Mouse (Mus musculus): ENCODE data around the gene Polm. TPM values are rescaled to one million over a fixed set of nuclear protein-coding genes. Genes with fewer than 3 reads are reported as not detected.

The Polm gene
- polyA plus RNA-seq, 1 experiment, result 14.7 TPM

GRCm38 (mm10) chr11:5855902-5856301 is 18.1 kb upstream of the Polm start:
- 53% methylated on average over 7 of the region's 7 CpGs for WGBS
- Histone ChIP-seq H3K27me3 (replicated peaks; ENCODE audit: control insufficient read depth, insufficient read depth, low read length) (no peaks in the 10 kb centered on the region), H3K27ac (ENCODE audit: insufficient read depth, low read depth, low read length) (no peak overlapping the region), H3K4me3 (ENCODE audit: insufficient read depth, low read depth, low read length) (no peak overlapping the region), H3K4me1 (ENCODE audit: control insufficient read depth, insufficient read depth, low read length) (no peaks in the 10 kb centered on the region), H3K36me3 (ENCODE audit: control insufficient read depth, insufficient read depth, low read length) (no peaks in the 10 kb centered on the region)
- TF ChIP-seq CTCF (conservative IDR thresholded peaks at IDR 0.05; ENCODE audit: insufficient read depth, insufficient read length, low read depth, low read length) (no peak), POLR2A (IDR thresholded peaks at IDR 0.05; ENCODE audit: low read depth, low read length) (no peak)
- DNase-seq, result peak; percentile 54

DNA sequence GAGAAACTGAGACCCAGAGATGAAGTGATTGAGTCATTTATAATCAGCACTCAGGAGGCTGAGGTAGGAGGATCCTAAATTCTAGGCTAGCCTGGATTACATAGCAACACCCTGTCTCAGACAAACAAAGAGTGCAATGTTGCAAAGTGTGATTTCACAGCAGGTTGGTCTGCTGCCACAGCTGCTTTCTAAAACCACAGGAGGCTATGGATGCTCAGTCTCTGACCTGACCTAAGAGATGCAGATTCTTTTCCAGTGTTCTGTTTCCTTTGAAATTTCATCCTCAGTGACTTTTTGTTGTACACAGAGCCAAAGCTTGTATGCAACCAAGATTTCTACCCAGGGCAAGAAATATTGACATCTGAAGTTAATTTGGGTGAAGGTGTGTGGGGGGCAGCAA is 17.7 kb upstream of the Polm start:
- no peaks in the 10 kb centered on the region for H3K27me3 ChIP-seq (replicated peaks; ENCODE audit: control insufficient read depth, insufficient read depth, low read length)
- no peak overlapping the region for H3K4me3 ChIP-seq (ENCODE audit: insufficient read depth, low read depth, low read length)
- TF ChIP-seq POLR2A (IDR thresholded peaks at IDR 0.05; ENCODE audit: low read depth, low read length), result no peak
- TF ChIP-seq CTCF (conservative IDR thresholded peaks at IDR 0.05; ENCODE audit: insufficient read depth, insufficient read length, low read depth, low read length), result no peak
- no peaks in the 10 kb centered on the region for H3K36me3 ChIP-seq (ENCODE audit: control insufficient read depth, insufficient read depth, low read length)
- no peak overlapping the region for H3K27ac ChIP-seq (ENCODE audit: insufficient read depth, low read depth, low read length)
- H3K4me1 ChIP-seq (ENCODE audit: control insufficient read depth, insufficient read depth, low read length), result no peaks in the 10 kb centered on the region
- no peak for DNase-seq

DNA sequence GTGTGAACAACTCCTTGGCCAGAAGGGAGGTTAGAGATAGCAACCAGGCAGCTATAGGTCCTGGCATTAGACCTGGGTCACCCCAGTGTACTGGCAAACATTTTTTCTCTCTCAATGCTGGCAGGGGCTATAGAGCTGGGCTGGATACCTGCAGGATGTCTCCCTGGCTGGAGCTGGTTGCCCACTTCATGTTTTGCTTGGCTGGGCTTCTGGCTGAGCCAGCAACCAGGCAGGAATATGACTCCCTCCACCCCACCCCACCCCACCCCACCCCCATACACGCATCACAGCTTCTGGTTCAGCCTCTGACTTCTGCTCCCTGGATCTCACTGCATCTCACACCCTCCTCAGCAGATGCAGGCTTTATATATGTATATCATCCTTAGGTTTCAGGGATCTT is 14.5 kb upstream of the Polm start:
- 0% methylated on average over 1 of the region's 1 CpGs for WGBS
- no peaks in the 10 kb centered on the region for H3K36me3 ChIP-seq (ENCODE audit: control insufficient read depth, insufficient read depth, low read length)
- no peaks in the 10 kb centered on the region for H3K27me3 ChIP-seq (replicated peaks; ENCODE audit: control insufficient read depth, insufficient read depth, low read length)
- H3K27ac ChIP-seq (ENCODE audit: insufficient read depth, low read depth, low read length), result no peak overlapping the region
- TF ChIP-seq CTCF (conservative IDR thresholded peaks at IDR 0.05; ENCODE audit: insufficient read depth, insufficient read length, low read depth, low read length) (no peak), POLR2A (IDR thresholded peaks at IDR 0.05; ENCODE audit: low read depth, low read length) (no peak)
- no peaks in the 10 kb centered on the region for H3K4me1 ChIP-seq (ENCODE audit: control insufficient read depth, insufficient read depth, low read length)
- no peak for DNase-seq
- H3K4me3 ChIP-seq (ENCODE audit: insufficient read depth, low read depth, low read length), result no peak overlapping the region

DNA sequence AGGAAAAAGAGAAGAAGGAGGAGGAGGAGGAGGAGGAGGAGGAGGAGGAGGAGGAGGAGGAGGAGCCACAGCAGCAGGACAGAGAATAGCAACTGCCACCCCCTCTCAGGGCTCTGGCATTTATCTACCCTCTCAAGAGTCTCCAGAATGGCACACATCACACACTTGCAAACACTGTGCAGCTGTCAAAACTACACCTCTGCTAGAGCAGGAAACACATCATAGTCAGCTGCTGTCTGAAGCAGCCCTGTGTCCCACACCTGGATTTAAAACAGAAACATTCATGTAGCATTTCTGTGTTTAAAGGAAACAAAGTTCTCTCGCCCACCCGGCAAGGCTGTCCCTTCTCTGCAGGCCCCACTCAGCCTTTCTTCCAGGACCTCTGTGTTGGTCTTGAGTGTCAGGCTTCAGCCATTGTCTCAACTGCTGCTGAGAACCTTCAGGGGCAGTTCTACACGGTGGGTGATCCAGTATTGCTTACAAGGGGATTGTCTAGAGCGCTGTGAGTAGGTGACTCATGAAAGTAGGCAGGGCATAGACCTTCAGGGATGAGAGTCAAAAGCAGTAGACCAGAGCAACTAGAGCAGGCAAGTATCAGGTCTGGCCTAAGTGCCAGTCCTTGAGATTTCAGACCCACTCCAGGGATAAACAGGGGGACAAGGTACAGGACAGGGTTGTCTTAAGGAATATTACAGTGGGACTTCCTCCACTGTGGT is 13.4 kb upstream of the Polm start:
- Histone ChIP-seq H3K4me3 (ENCODE audit: insufficient read depth, low read depth, low read length) (no peak overlapping the region), H3K27me3 (replicated peaks; ENCODE audit: control insufficient read depth, insufficient read depth, low read length) (no peaks in the 10 kb centered on the region), H3K4me1 (ENCODE audit: control insufficient read depth, insufficient read depth, low read length) (peaks cover 9% of the 10 kb centered on the region), H3K27ac (ENCODE audit: insufficient read depth, low read depth, low read length) (no peak overlapping the region), H3K36me3 (ENCODE audit: control insufficient read depth, insufficient read depth, low read length) (no peaks in the 10 kb centered on the region)
- WGBS, result 54% methylated on average over 4 of the region's 4 CpGs
- no peak for DNase-seq
- TF ChIP-seq CTCF (conservative IDR thresholded peaks at IDR 0.05; ENCODE audit: insufficient read depth, insufficient read length, low read depth, low read length), result no peak
- no peak for TF ChIP-seq POLR2A (IDR thresholded peaks at IDR 0.05; ENCODE audit: low read depth, low read length)

- TF ChIP-seq CTCF (conservative IDR thresholded peaks at IDR 0.05; ENCODE audit: insufficient read depth, insufficient read length, low read depth, low read length) (no peak), POLR2A (IDR thresholded peaks at IDR 0.05; ENCODE audit: low read depth, low read length) (no peak)
- Histone ChIP-seq H3K27ac (ENCODE audit: insufficient read depth, low read depth, low read length) (no peak overlapping the region), H3K36me3 (ENCODE audit: control insufficient read depth, insufficient read depth, low read length) (no peaks in the 10 kb centered on the region), H3K4me1 (ENCODE audit: control insufficient read depth, insufficient read depth, low read length) (peaks cover 12% of the 10 kb centered on the region), H3K4me3 (ENCODE audit: insufficient read depth, low read depth, low read length) (no peak overlapping the region), H3K27me3 (replicated peaks; ENCODE audit: control insufficient read depth, insufficient read depth, low read length) (no peaks in the 10 kb centered on the region)
- no peak for DNase-seq
- 73% methylated on average over 5 of the region's 5 CpGs for WGBS
Observed at GRCm38 (mm10) chr11:5850452-5850851, 12.6 kb upstream of the Polm start.

DNA sequence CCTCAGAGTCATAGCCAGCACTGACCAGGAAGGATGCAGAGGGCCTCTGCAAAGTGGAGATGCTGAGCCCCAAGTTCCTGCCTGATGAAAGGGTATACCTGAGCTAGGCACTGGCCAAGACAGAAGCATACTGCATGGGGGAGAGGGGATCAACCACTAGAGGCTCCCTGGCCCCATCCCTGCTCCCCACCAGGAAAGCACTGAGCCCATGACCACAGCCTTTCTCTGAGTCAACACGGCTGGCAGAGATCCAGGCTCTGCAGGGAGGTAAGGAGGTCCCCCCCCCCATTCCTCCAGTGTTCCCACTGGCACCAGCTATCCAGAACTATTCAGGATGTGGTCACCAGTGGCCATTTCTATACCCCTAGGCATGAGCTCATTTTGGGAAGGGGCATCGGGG is 11.5 kb upstream of the Polm start:
- DNase-seq, result no peak
- WGBS, result 59% methylated on average over 2 of the region's 2 CpGs
- Histone ChIP-seq H3K4me1 (ENCODE audit: control insufficient read depth, insufficient read depth, low read length) (peaks cover 12% of the 10 kb centered on the region), H3K36me3 (ENCODE audit: control insufficient read depth, insufficient read depth, low read length) (no peaks in the 10 kb centered on the region), H3K4me3 (ENCODE audit: insufficient read depth, low read depth, low read length) (no peak overlapping the region), H3K27me3 (replicated peaks; ENCODE audit: control insufficient read depth, insufficient read depth, low read length) (no peaks in the 10 kb centered on the region), H3K27ac (ENCODE audit: insufficient read depth, low read depth, low read length) (no peak overlapping the region)
- TF ChIP-seq CTCF (conservative IDR thresholded peaks at IDR 0.05; ENCODE audit: insufficient read depth, insufficient read length, low read depth, low read length) (no peak), POLR2A (IDR thresholded peaks at IDR 0.05; ENCODE audit: low read depth, low read length) (no peak)

DNA sequence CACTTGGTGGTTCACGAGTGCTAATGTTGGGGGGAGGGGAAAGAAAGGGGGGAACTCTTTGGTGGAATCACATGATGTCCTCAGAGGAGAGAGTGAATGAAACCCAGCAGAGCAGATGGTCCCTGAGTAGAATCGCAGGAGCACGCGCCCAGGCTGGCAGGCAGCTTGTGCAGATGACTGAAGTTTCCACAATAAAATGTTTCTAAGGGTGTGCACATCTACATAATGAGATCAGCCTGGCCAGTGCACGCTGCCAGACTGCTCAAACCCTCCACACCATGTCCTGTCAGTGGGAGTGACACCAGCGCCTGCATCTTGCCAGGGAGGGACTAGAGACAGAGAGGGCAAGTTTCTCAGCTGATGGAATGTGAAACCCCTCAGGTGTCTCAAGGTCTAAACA is 10.9 kb upstream of the Polm start:
- DNase-seq, result peak; percentile 35
- Histone ChIP-seq H3K36me3 (ENCODE audit: control insufficient read depth, insufficient read depth, low read length) (no peaks in the 10 kb centered on the region), H3K27ac (ENCODE audit: insufficient read depth, low read depth, low read length) (no peak overlapping the region), H3K4me3 (ENCODE audit: insufficient read depth, low read depth, low read length) (no peak overlapping the region), H3K27me3 (replicated peaks; ENCODE audit: control insufficient read depth, insufficient read depth, low read length) (no peaks in the 10 kb centered on the region), H3K4me1 (ENCODE audit: control insufficient read depth, insufficient read depth, low read length) (peaks cover 12% of the 10 kb centered on the region)
- 59% methylated on average over 6 of the region's 6 CpGs for WGBS
- TF ChIP-seq CTCF (conservative IDR thresholded peaks at IDR 0.05; ENCODE audit: insufficient read depth, insufficient read length, low read depth, low read length) (no peak), POLR2A (IDR thresholded peaks at IDR 0.05; ENCODE audit: low read depth, low read length) (no peak)

All from kidney, adult 2 months (tissue).